ENCODE assay signal across 17 mouse cellular contexts in the genomic region with DNA sequence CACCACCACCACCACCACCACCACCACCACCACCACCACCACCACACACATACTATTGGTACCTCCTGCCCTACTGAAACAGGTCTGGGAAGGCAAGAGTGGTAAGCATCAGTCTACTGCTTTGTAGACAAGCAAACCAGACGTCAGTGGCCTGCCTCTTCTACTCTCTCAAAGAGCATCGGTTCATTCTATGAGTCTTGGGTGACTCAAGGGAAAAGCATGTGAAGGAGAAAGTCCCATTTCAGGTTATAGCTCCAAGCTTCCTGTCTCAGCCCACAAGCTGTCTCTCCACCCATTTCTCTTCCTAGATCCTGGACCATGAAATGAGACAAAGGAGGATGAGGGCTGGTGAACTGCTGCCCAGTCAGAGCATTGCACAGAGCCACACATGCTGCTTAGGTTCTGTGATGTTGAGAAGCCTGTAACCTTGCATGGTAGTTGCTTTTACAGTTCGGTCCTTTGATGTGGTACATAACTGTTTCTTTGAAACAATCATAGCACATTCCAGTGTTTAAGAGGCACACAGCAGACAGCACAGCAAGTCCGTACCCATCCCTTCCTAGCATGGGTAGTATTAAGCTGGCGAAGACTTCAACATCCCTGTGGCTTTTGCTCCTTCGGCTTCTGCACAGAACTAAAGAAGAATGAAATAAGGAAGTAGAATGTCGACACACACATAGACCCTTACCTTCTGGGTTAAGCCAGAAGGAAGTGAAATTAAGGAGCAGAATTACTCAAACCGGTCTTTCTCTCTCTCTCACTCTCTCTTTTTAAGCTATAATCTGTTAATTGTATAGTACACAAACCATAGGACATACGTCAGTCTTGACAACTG.
DNase-seq lines count a peak whose midpoint lies in the region; ATAC-seq and TF ChIP-seq lines count a peak whose summit lies in the region.
"Had no signal": no experiment of that assay in that cellular context is flagged by ENCODE, and none has a peak within 500 bp of the region (broad histone marks: within the 10 kb centered on the region; RNA-seq: fewer than 3 reads in every experiment).

No protein-coding gene starts in this region.

- no peak overlapping the region for H3K9ac ChIP-seq in embryonic facial prominence, embryonic 12.5 days
- no peak overlapping the region for H3K9ac ChIP-seq in hindbrain, postnatal 0 days (replicated peaks; ENCODE audit: low read length)
- H3K9ac ChIP-seq: hindbrain, embryonic 13.5 days; liver, embryonic 12.5 days; lung, embryonic 15.5 days had no signal

- no peak for TF ChIP-seq CTCF in hindbrain, postnatal 0 days (IDR thresholded peaks at IDR 0.05; ENCODE audit: low read depth)

- H3K4me2 ChIP-seq in embryonic facial prominence, embryonic 12.5 days (replicated peaks): no peak overlapping the region
- no peak overlapping the region for H3K4me2 ChIP-seq in hindbrain, postnatal 0 days (ENCODE audit: low read depth, low read length)
- H3K4me2 ChIP-seq: hindbrain, embryonic 13.5 days; liver, embryonic 12.5 days; lung, embryonic 15.5 days had no signal

- no peaks in the 10 kb centered on the region for H3K27me3 ChIP-seq in embryonic facial prominence, embryonic 12.5 days
- no peaks in the 10 kb centered on the region for H3K27me3 ChIP-seq in embryonic facial prominence, embryonic 10.5 days (replicated peaks; ENCODE audit: low read depth, poor library complexity, severe bottlenecking)
- no peaks in the 10 kb centered on the region for H3K27me3 ChIP-seq in hindbrain, postnatal 0 days (ENCODE audit: insufficient read depth, low read length)
- H3K27me3 ChIP-seq: hindbrain, embryonic 13.5 days; liver, embryonic 12.5 days; lung, embryonic 15.5 days had no signal

- 79% methylated on average over 9 of the region's 9 CpGs for WGBS in embryonic facial prominence, embryonic 12.5 days
- WGBS in embryonic facial prominence, embryonic 10.5 days: 88% methylated on average over 9 of the region's 9 CpGs
- WGBS in hindbrain, postnatal 0 days: 91% methylated on average over 9 of the region's 9 CpGs

- H3K4me1 ChIP-seq in embryonic facial prominence, embryonic 12.5 days: peaks cover 4% of the 10 kb centered on the region; the same call in 1 of the 2 replicates
- peaks cover 21% of the 10 kb centered on the region for H3K4me1 ChIP-seq in embryonic facial prominence, embryonic 10.5 days
- no peaks in the 10 kb centered on the region for H3K4me1 ChIP-seq in hindbrain, postnatal 0 days (ENCODE audit: insufficient read depth, low read length)
- H3K4me1 ChIP-seq: hindbrain, embryonic 13.5 days; liver, embryonic 12.5 days had no signal

- 0 out of 2 replicates have a peak, but pooled peaks have one; percentile 54 for ATAC-seq in embryonic facial prominence, embryonic 12.5 days (ENCODE audit: insufficient number of reproducible peaks, insufficient read depth, low FRiP score, low TSS enrichment)
- ATAC-seq in megakaryocyte progenitor cell, adult 5-6 weeks (replicated peaks; ENCODE audit: poor library complexity): peak; percentile 94
- no peak for ATAC-seq in hindbrain, postnatal 0 days
- ATAC-seq: forebrain, embryonic 14.5 days; liver, embryonic 12.5 days had no signal

- H3K27ac ChIP-seq in embryonic facial prominence, embryonic 12.5 days: no peak overlapping the region
- H3K27ac ChIP-seq in embryonic facial prominence, embryonic 10.5 days (replicated peaks): no peak overlapping the region
- H3K27ac ChIP-seq in hindbrain, postnatal 0 days: no peak overlapping the region
- H3K27ac ChIP-seq: heart, adult 2 months; liver, embryonic 12.5 days; lung, embryonic 15.5 days had no signal

- H3K4me3 ChIP-seq in embryonic facial prominence, embryonic 12.5 days: no peak overlapping the region
- H3K4me3 ChIP-seq in embryonic facial prominence, embryonic 10.5 days: no peak overlapping the region
- no peak overlapping the region for H3K4me3 ChIP-seq in hindbrain, postnatal 0 days (ENCODE audit: low read length)
- H3K4me3 ChIP-seq: heart, adult 2 months; hindbrain, embryonic 13.5 days; liver, embryonic 12.5 days; lung, embryonic 15.5 days; megakaryocyte, embryonic 14.5 days had no signal

- H3K36me3 ChIP-seq in embryonic facial prominence, embryonic 12.5 days: no peaks in the 10 kb centered on the region
- H3K36me3 ChIP-seq in embryonic facial prominence, embryonic 10.5 days (replicated peaks): no peaks in the 10 kb centered on the region
- no peaks in the 10 kb centered on the region for H3K36me3 ChIP-seq in hindbrain, postnatal 0 days (ENCODE audit: insufficient read depth, low read length)
- H3K36me3 ChIP-seq: hindbrain, embryonic 13.5 days; liver, embryonic 12.5 days; lung, embryonic 15.5 days had no signal

- no peak for DNase-seq in embryonic facial prominence, embryonic 10.5 days (ENCODE audit: low spot score)
- DNase-seq in c-Kit-positive CD71-negative TER-119-negative erythroid progenitor cells, embryonic 14.5 days (ENCODE audit: low read depth): peak; percentile 7
- peak; percentile 22 to 46 for DNase-seq in thymus, postnatal 36 days
- no peak for DNase-seq in embryo, embryonic 10.5 days (ENCODE audit: low spot score)
- no peak for DNase-seq in spleen, postnatal 14 days (ENCODE audit: low spot score in 2 of 2)
- DNase-seq in hindbrain, postnatal 0 days (ENCODE audit: low spot score): no peak
- DNase-seq: heart, adult 2 months; kidney, adult 11 months; kidney, postnatal 10 days; right cerebral cortex, adult 18-20 months had no signal

- no peaks in the 10 kb centered on the region for H3K9me3 ChIP-seq in embryonic facial prominence, embryonic 12.5 days
- no peaks in the 10 kb centered on the region for H3K9me3 ChIP-seq in embryonic facial prominence, embryonic 10.5 days
- no peaks in the 10 kb centered on the region for H3K9me3 ChIP-seq in hindbrain, postnatal 0 days (ENCODE audit: low read length)
- H3K9me3 ChIP-seq: hindbrain, embryonic 13.5 days; liver, embryonic 12.5 days; lung, embryonic 15.5 days had no signal

Comparison
In these comparisons a context has a peak if more than half of its experiments do, and no peak if none do; other contexts are left out.
1. DNase-seq: peak in c-Kit-positive CD71-negative TER-119-negative erythroid progenitor cells, embryonic 14.5 days (single experiment) and thymus, postnatal 36 days (2 of 2); none in embryonic facial prominence, embryonic 10.5 days (single experiment), embryo, embryonic 10.5 days (single experiment), spleen, postnatal 14 days (0 of 2) and hindbrain, postnatal 0 days (single experiment).